Mouse (Mus musculus) testis, adult 2 months (tissue): Measurements from ENCODE around the gene Omp. TPM values are rescaled to one million over a fixed set of nuclear protein-coding genes. Genes with fewer than 3 reads are reported as not detected.

Source experiments
- H3K27ac ChIP-seq: fragments of 200-500 bp; 2 replicates; pipeline ENCODE4 v1.5.1; 2012; ENCODE audit warnings: low read depth, low read length; ENCODE audit not compliant: control insufficient read depth, insufficient read depth
- H3K27me3 ChIP-seq: fragments of 200-500 bp; 2 replicates; pipeline ENCODE4 v1.6.1; 2012; ENCODE audit warnings: mild to moderate bottlenecking, low read length, moderate library complexity; ENCODE audit not compliant: control insufficient read depth, insufficient read depth
- H3K36me3 ChIP-seq: fragments of 200-500 bp; 2 replicates; pipeline ENCODE4 v1.6.1; 2012; ENCODE audit warnings: mild to moderate bottlenecking, low read length; ENCODE audit not compliant: control insufficient read depth, insufficient read depth
- H3K4me1 ChIP-seq: fragments of 200-500 bp; 2 replicates; pipeline ENCODE4 v1.6.1; 2012; ENCODE audit warnings: low read length; ENCODE audit not compliant: control insufficient read depth, insufficient read depth
- H3K4me3 ChIP-seq: fragments of 200-500 bp; 2 replicates; pipeline ENCODE4 v1.5.1; 2012; ENCODE audit warnings: low read depth, mild to moderate bottlenecking, low read length, moderate library complexity, mixed read lengths; ENCODE audit not compliant: control insufficient read depth
- CTCF ChIP-seq: fragments of 200-500 bp; IDR thresholded peaks from 2 replicates; pipeline ENCODE4 v1.5.1; 2012; ENCODE audit warnings: low read depth, mild to moderate bottlenecking, inconsistent platforms, low read length, moderate library complexity; ENCODE audit not compliant: control insufficient read depth, insufficient read depth, insufficient replicate concordance
- POLR2A ChIP-seq: fragments of 200-500 bp; IDR thresholded peaks from 2 replicates; pipeline ENCODE4 v1.6.1; 2012; ENCODE audit warnings: low read depth, mild to moderate bottlenecking, inconsistent platforms, low read length, moderate library complexity; ENCODE audit not compliant: control insufficient read depth
- polyA plus RNA-seq: library from polyadenylated mRNA; depleted of rRNA; stranded (reverse); fragments of >200 nt; gene quantifications from 2 replicates; pipeline ENCODE4 v1.2.3, GENCODE M21; 2012

Omp gene
- polyA plus RNA-seq, 1 experiment: 0.11 TPM

- peaks cover 8% of the 10 kb centered on the region for H3K4me1 ChIP-seq
- H3K27ac ChIP-seq: peak within 1 kb of the TSS; percentile 31; the same call in 1 of the 2 replicates
- H3K27me3 ChIP-seq: no peaks in the 10 kb centered on the region
- TF ChIP-seq POLR2A: peak; percentile 16; the same call in 1 of the 2 replicates
- TF ChIP-seq CTCF: no peak
- no peaks in the 10 kb centered on the region for H3K36me3 ChIP-seq
- peak within 1 kb of the TSS; percentile 49 for H3K4me3 ChIP-seq
Measured at GRCm38 (mm10) chr7:98119179-98119960, 25.9 kb downstream of the Omp start, which contains the start of gene Myo7a. Myo7a (minus strand) TSS chr7:98119524.

GRCm38 (mm10) chr7:98117012-98117660 is 28.2 kb downstream of the Omp start:
- H3K27ac ChIP-seq: peak overlapping the region; percentile 12; the same call in 1 of the 2 replicates
- peaks cover 7% of the 10 kb centered on the region for H3K4me1 ChIP-seq
- no peaks in the 10 kb centered on the region for H3K36me3 ChIP-seq
- TF ChIP-seq CTCF: no peak
- TF ChIP-seq POLR2A: 0 out of 2 replicates have a peak, but pooled peaks have one; percentile 11
- H3K27me3 ChIP-seq: no peaks in the 10 kb centered on the region
- no peak overlapping the region for H3K4me3 ChIP-seq

- TF ChIP-seq CTCF: no peak
- no peak for TF ChIP-seq POLR2A
- Histone ChIP-seq H3K4me3 (no peak overlapping the region), H3K36me3 (no peaks in the 10 kb centered on the region), H3K4me1 (peaks cover 6% of the 10 kb centered on the region), H3K27ac (peak overlapping the region; percentile 62), H3K27me3 (no peaks in the 10 kb centered on the region)
Measured at GRCm38 (mm10) chr7:98114656-98115055, 30.6 kb downstream of the Omp start.

GRCm38 (mm10) chr7:98111233-98111632 is 34.1 kb downstream of the Omp start:
- Histone ChIP-seq H3K4me3 (peak overlapping the region; percentile 52), H3K36me3 (no peaks in the 10 kb centered on the region), H3K27me3 (no peaks in the 10 kb centered on the region), H3K4me1 (peaks cover 6% of the 10 kb centered on the region), H3K27ac (peak overlapping the region; percentile 50; the same call in 1 of the 2 replicates)
- TF ChIP-seq POLR2A (no peak), CTCF (no peak)

GRCm38 (mm10) chr7:98109771-98110170 is 35.5 kb downstream of the Omp start:
- H3K4me3 ChIP-seq: no peak overlapping the region
- peaks cover 6% of the 10 kb centered on the region for H3K4me1 ChIP-seq
- H3K27me3 ChIP-seq: no peaks in the 10 kb centered on the region
- H3K36me3 ChIP-seq: no peaks in the 10 kb centered on the region
- TF ChIP-seq CTCF (no peak), POLR2A (no peak)
- H3K27ac ChIP-seq: no peak overlapping the region

- Histone ChIP-seq H3K4me3 (no peak overlapping the region), H3K27me3 (no peaks in the 10 kb centered on the region), H3K4me1 (peaks cover 5% of the 10 kb centered on the region), H3K27ac (no peak overlapping the region), H3K36me3 (no peaks in the 10 kb centered on the region)
- TF ChIP-seq POLR2A (no peak), CTCF (no peak)
Measured at GRCm38 (mm10) chr7:98108636-98109430, 36.5 kb downstream of the Omp start.
